Mouse (Mus musculus): ENCODE results near the gene Acap1.

Gene Acap1

DNA sequence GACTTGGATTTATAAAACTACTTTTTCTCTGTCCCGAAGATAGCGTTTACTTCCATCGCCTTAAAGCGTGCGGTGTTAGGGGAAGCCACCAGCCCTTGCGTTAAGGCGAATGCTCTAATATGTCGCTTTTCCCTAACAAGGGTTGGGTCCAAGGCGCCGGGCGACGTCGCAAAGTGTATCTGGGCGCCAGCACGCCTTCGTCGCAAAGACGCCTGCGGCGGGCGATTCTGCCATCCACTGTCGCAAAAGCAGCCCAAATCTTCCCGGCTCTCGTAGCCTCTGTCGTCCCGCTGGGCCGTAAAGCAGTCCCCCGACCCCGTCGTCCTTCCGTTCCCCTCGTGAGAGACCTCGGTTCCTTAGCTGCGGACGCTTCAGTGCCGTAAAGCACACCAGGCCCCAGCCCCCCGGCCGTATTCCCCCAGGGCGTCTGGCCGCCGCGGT, 6.1 kb upstream of the Acap1 start:
- peak; percentile 90 for DNase-seq

DNA sequence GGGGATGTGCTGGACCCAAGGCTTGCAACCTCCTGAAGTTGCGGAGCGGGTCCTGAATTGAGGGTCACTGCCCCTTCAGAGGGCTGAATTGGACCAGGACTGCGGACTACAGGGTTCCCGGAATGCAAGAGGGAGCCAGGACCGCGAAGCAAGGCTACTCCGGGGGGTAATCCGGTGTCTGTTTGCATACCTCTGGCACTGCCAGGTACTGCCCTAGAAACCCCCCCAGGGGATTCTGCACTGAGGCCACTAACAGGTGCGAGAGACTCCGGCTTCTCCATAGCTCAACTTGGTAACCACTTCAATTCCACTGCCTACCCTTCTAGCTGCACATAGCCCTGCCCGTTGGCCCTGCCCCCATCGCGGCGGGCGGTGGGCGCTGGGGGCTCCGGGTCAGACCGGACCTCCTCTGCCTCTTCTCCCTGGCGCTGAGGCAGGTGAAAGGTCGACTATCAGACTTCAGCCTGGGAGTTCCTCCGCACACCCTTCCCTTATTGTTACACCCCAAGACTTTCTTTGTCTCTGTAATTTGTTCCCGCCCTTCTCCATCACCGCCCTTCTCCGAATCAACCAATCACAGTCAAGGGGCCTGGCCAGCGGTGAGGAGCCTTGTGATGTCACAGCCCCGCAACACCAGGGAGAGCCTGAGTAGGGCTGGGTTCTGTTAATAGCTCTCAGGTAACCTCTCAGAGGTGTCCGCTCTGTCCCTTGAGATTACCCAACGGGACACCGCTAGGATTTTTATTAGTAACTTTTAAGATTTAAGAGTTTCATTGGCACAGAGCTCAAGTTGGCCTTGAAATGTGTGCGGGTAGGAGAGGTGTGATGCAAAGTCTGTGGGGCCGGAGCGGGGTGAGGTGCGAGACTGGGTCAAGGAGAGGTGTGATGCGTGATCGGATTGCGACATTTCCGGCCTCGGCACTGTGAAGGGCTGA, 5.4 kb upstream of the Acap1 start, which contains the start of the genes 2810408A11Rik and Neurl4:
TSS of gene 2810408A11Rik (minus strand) at position 517 of the 935 bp plus-strand sequence.
TSS of gene Neurl4 (plus strand) at position 602 of the 935 bp plus-strand sequence.
- peak; percentile 91 for DNase-seq

DNA sequence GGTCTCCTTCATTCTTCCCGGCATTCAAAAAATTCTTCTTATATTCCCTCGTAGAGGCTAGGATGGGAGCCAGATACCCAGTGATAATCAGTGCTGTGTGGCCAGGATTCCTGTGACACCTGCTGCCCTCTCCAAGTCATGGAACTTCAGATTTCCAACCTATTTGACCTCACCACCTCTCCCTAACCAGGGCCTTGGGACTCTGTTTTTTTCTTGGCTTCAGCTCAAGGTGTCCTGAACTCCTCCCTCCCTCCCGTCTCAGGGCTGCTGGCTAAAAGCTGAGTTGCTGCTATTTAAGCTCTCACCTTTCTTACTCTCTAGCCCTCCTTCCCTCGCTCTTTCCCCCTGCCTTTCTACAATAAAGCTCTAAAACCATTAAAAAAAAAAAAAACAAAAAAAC, 4.5 kb upstream of the Acap1 start:
- no peak for DNase-seq

DNA sequence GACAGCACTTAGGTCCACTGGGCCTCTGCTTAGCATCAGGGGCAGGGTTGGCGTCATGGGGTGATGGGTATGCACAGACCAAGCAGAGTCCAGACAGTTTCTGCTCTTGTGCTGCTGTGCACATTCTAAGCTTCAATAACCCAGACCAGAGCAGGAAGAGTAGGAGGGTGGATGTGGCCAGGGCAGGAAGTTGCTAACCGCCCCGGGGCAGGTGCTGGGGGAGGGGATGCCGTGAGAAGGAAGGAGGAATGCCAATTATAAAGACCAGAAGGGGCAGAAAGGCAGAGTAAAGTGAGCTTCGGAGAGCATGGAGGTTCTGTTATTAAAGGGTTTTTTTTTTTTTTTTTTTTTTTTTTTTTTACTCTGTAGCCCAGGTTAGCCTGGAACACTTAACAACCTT, 668 bp downstream of the Acap1 start:
- DNase-seq: no peak

DNA sequence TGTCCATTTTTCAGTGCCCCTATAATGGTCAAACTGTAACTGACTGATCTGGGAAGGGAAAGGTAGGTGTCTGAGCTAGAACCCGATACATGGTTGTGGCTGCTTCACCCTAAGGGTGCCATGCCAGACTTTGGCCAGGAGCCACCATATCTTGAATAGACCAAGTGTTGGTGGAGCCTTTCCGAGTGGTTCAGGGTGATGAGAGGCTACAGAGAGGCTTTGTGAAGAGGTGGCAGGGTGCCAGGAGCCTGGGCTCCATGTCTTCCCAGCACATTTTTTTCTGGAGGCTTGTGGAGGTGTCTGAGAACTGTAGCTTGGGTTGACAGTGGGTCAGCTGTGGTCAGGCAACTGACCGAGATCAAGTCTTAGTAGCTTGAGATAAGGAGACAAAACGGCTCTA, 3.9 kb downstream of the Acap1 start:
- DNase-seq: peak; percentile 25

DNA sequence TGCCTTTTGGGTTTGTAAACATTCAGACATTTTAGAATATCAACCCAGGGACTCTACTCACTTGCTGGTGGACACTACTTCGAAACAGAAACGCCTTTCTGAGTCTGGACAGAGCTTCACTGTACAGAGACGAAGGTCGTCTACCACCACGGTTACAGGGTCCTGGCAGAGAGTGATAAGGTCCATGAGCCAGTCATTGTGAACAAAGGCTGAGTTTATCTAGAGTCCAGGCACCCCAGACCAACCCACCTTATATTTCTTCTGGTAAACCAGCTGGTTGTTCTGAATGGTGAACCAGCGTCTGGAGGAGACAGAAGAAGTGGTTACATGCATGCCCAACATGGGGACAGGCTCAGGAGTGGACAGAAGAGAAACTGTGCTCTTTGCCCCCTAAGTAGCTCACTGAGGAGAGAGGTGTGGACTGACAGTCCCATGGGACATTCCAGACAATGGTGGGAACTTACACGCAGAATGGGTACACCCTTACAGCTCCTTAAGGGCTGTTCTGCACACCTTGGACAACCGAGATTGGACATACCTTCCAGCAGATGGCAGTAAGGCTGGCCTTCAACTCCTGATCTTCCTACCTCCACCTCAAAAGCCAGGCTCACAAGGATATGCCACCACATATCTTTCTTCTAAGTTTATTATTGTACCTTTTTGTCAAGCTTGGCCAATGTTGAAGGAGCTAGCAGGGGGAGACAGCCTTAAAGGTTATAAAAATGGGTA, 8.3 kb downstream of the Acap1 start:
- DNase-seq: no peak

DNA sequence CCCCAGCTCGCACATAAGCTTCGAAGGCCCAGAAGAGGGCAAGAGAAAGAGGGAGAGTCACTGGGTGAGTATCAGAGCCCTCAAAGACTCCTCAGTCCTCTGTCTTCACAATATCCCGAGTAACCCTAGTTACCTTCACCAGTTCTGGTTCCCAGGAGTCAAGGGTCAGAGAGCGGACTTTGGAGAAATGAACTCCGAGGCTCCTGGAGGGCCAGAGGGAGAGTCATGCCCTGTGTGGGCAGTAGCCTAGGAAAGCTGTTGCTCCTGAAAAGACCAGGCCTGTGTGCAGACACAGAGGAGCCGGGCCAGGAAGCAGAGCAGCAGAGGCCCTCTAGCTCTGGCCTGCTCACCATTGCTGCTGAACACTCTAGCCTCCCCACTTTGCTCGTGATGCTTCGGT, 10.7 kb downstream of the Acap1 start:
- no peak for DNase-seq

DNA sequence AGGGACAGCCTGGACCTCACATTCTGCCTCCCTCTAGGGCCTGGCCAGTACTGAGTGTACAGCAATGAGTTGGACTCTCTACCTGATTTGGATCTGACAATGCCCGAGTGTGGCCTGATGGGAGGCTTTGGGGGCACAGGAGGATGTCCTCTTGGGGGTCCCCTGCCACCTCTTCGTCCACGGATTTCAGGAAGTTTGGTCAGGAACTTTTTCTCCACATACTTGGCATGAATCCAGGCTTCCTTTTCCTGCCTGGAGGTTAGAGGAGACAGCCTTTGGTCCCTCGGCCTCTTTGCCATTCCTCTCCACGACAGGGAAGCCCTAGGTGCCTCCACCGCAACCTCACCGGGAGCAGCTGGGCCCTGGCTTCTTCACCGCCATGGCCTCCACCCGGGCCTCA, 11.1 kb downstream of the Acap1 start:
- no peak for DNase-seq

DNA sequence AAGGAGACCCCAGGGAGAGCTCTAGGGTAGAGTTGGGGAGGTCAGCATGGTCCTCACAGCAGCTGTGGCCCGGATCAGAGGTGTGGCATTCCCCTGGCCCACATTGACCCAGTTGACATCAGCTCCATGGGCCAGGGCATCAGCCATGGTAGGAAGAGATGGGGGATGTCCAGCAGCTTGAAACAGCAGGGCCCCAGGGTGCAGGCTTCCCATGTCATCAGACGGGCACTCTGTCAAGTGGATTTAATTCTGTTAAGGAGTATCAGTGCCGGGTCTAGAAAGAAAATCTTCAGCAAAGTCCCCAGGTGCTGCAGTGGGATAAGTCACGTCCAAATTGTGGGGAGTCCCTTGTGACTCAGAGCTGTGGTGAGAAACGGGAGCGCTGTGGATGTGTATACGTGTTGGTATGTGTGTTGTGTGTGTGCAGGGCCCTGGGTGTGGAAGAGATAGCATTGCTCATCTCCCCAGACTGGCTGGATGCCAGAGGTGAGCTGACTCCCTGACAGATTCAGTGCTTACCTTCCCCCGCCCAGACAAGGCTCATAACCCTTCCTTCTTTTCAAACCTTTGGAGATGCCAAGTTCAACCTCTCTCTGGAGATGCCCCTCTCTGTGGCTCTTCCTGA, 11.7 kb downstream of the Acap1 start:
- no peak for DNase-seq

DNA sequence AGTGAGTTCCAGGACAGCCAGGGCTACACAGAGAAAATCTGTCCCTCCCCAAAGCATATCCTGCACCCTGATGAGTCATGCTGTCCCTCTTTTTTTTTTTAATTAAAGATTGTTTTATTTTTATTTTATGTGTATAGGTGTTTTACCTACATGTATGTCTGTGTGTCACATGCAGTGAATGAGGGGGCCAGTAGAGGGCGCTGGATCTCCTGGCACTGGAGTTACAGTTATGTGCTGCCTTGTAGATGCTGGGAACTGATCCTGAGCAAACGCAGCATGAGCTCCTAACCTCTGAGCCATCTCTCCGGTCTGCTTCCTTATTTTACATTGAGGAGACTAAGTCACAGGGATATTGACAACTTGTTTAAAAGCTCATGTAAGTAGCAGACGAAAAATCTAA, 12.3 kb downstream of the Acap1 start:
- DNase-seq: peak; percentile 58

DNA sequence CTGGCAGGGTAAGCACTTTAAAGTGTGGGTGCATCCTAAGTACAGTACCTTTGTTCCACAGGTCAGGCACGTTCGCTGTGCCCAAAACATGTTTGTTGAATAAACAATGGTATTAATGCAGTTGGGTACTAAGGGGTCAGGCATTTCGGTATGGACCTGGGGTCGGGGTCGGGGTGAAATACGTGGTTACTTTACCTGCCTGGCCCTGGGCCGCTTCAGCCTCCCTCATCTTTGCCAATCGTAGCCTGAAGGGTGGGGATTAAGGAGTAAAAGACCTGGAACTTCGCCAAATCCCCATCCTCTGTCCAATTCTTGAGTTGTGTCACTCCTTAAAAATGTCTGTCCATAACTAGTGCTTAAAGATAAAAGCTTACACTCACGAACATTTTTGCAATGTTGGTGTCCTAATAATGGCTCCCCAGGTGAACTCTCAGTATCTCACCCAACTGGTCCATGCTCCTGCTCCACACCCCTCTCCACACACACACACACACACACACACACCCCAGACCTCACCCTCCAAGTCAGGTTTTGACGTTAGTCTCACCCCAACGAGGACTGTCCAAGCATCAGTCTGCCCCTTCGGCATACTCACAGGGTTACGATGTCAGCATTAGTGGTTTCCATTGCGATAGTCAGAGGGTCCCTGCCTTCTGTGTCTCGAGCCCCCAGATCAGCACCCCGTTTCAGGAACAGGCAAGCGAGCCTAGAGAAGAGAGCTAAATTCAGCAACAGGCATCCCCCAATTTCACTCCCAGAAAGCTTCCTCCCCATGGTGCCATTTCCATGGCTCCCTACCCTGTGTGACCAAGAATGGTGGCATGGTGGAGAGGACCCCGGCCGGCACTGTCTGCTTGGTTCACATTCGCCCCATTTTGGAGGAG, 13.3 kb downstream of the Acap1 start:
- DNase-seq: no peak

DNA sequence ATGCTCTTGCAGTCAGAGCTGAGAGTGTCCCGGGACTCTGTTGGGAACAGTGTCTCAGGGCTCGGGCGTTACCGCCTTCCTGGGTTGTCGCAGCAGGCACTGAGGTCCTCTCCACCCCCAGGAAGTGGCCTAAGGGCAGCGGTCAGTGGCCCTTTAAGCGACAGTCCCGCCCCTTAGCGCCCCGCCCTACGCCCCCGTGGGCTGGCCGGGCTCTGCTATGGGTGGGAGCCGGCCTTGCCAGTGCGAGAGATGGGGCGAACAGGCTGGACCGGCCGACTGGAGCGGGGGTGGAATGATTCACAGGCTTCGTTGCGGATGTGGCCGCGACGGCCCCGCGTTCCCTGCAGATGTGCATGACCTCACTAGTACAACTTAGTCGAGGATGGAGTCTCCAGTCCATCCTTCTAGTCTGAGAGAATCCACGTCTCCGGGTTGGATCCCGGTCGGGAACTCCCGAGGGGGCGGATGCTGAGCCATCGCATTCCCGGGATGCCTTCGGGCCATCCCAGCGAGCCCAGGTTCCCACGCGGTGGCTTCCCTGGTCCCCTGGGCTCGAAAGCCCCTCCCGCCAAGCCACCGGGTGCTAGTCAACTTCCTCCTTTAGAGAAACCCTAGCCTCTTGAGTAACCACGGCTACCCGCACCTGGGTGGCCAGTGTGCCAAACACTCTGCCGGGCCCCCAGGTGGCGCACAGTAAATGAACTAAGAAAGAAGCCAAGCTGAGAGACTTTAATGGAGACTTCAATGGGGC, 14.3 kb downstream of the Acap1 start, which contains the start of gene Kctd11:
TSS of gene Kctd11 (minus strand) at position 554 of the 751 bp plus-strand sequence.
- DNase-seq: peak; percentile 93

DNA sequence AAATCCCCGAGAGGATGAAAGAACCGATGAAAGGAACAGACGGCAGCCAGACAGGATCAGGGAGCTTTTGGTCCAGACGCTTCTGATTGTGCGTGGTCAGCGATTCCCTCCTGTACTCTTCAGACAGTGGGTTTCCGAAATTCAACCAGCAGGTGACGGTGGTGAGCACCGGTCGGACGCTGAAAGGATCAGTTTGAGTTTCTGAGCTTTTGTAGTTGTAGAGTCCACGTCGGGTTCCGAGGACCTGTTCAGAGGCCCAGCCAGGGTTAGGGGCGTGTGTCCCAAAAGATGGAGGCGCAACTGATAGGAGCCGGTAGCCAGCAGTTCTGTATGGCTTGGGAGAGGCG, 14.9 kb downstream of the Acap1 start:
- peak; percentile 78 for DNase-seq

DNA sequence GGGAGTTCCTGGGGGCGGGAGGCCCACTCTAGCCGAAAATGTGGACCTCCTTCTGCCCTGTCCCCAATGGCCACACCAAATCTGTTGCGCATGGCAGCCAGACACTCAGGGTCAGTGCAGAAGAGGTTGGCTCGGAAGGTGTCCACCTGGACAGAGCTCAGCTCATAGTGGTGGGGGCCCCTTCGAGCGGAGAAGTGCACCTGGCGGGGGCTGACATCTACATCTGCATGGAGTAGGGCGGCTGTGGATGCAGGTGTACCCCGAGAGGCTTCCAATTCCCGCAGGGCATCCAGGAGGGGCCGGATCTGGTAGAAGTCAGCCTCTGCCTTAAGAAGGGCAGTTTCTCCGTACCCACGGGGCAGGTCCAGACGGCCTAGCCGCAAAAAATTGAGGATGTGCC, 15.6 kb downstream of the Acap1 start:
- DNase-seq: no peak

DNA sequence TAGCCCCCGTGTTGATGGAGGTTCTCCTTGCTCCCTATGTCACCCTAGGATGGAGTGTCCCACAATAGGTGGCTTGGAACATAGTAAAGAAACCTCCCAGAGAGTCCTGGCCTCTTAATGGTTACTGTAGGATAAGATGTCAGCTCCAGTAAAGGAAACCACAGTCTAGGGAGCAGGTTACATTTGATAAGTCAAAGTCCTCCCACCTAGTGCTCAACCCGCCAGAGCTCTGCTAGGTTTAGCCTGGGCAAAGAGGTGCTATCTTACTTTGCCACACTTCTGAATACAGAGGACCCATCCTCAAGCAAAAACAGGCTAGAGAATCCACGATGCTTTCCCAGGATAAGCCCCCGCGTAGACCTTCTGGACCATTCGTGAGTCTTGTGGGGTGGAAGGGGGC, 16.4 kb downstream of the Acap1 start:
- DNase-seq: no peak

DNA sequence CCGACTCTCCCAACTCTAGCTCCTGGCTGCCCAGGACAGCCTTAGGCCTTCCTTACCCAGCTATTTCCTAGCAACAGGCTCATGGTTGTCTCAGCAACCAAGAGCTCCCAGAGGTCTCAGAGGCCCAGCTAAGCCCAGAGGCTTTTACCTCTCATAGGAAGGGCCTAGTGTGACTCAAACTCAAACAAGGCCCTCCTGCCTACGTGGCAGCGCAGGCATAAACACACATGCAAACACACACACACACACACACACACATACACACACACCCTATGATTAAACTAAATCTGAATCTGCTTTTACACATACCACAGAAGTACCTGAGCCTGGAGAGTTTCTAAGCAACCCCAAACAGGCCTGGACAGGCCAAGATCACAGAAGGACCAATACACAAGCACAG, 16.9 kb downstream of the Acap1 start:
- no peak for DNase-seq

DNA sequence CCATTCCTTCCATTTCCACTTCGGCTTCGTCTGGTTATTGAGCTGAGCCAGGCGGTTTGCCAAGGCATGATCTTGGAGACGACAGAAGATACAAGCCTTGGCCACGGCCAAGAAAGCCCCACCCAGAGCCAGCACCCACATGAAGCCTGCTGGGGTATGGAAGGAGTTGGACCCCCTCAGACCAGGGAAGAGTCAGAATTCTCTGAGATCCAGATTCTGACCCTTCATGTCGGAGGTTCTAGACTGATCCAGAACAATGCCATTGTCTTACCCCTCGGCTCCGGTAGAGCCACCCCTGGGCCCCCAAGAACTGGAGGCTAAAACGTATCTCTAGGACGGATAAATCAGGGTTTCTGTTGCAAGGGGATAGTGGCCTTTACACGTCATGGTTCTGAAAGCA, 17.5 kb downstream of the Acap1 start, which contains the start of gene Tmem95:
TSS of gene Tmem95 (minus strand) at position 141 of the 400 bp plus-strand sequence.
- DNase-seq: no peak

DNA sequence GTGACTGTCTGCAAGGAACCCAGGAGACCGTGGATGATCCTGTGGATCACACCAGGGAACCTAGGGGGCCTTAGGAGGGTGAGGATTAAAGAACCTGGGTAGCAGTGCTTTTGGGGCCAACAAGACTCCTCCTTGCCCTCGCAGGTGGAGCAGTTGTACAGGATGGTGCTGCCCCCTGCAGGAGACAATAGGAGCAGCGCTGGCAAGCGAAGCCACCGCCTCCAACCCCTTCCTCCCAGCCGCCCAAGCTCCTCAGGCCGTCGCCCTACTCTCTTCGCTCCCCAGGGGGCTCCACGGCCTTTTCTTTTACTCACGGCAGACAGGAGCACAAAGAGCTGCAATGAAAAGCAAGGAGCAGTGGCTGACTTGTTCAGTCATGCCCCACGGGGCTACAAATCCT, 18.5 kb downstream of the Acap1 start:
- DNase-seq: peak; percentile 93

DNA sequence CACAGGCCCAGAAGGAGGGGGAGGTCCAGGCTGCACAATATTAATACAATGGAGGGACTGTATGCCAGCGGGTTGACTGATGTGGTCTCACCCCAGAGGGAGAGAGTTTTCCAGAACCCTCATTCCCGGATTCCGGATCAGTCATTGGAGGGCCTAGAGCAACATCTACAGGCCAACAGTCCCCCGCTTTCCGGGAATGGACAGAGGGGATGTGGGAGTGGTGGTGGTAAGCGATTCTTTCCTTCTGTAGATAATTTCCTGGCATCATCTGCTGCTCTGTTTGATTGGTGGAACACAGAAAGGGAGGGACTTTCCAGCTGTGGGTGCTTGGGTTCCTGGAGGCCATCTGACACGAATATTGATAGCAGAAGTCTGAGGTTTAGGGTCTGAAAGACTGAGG, 19.2 kb downstream of the Acap1 start:
- peak; percentile 71 for DNase-seq

DNA sequence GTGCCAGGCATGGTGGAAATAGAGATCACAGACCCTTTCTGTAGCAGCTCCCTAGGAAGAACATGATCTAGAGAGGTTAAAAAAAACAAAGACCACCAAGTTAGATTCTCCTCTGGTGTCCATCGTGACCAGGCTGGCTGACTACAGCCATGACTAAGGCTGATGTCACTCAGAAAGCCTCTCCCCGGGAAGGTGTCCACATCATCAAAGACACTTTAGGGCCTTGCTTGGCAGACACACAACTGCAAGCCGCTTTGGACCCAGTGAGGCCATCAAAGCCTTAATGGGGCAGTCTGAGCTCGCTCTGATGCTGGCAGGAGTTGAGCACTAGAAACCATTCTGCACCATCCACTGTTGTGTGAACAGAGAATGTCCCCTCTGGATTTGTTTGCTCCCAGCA, 22.9 kb downstream of the Acap1 start:
- no peak for DNase-seq

DNA sequence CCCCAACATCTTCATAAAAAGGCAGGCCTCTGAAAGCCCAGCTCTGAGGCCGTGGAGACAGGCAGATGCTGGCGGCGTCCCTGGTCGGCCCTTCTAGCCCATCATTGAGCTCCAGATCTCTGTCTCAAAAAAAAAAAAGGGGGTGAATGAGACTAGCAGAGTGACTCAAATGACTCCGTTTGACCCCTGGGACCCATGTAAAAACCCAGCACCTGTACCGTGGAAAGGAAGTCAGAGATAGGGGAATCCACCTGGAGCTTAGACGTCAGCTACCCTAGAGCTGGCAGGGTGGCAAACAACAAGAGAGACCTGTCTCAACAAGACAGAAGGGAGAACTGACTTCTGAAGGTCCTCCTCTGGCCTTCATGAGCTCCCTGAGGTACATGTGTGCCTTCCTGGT, 23.5 kb downstream of the Acap1 start:
- no peak for DNase-seq
